Mouse (Mus musculus) midbrain, postnatal 0 days (tissue): ENCODE results near the gene Tenm1. TPM values are rescaled to one million over a fixed set of nuclear protein-coding genes. Genes with fewer than 3 reads are reported as not detected.

Source experiments
- ATAC-seq: fragments of 200-750 bp; cut with Nextera tagmentation; 2 replicates; pipeline ENCODE4 v1.8.0; 2017; ENCODE audit warnings: moderate number of reproducible peaks, mild to moderate bottlenecking, moderate TSS enrichment, moderate library complexity; ENCODE audit not compliant: low FRiP score
- DNase-seq: peaks from one replicate; pipeline ENCODE4 v3.0.0-alpha.2; 2015; ENCODE audit warnings: low spot score
- H3K27ac ChIP-seq: fragments of 300-500 bp; sonication (generic); 2 replicates; pipeline ENCODE4 v1.5.1; 2014; ENCODE audit warnings: low read depth, mild to moderate bottlenecking, low read length, mixed read lengths
- H3K27me3 ChIP-seq: fragments of 300-500 bp; sonication (generic); 2 replicates; pipeline ENCODE4 v1.6.1; 2014; ENCODE audit warnings: low read length, control low read depth, mixed read lengths; ENCODE audit not compliant: insufficient read depth
- H3K36me3 ChIP-seq: fragments of 300-500 bp; sonication (generic); 2 replicates; pipeline ENCODE4 v1.6.1; 2014; ENCODE audit warnings: low read length, control low read depth, mixed read lengths; ENCODE audit not compliant: insufficient read depth
- H3K4me1 ChIP-seq: fragments of 300-500 bp; sonication (generic); 2 replicates; pipeline ENCODE4 v1.6.1; 2014; ENCODE audit warnings: mild to moderate bottlenecking, control low read depth, antibody characterized with exemption, low read length, mixed read lengths; ENCODE audit not compliant: insufficient read depth
- H3K4me2 ChIP-seq: fragments of 300-500 bp; sonication (generic); 2 replicates; pipeline ENCODE4 v1.6.1; 2014; ENCODE audit warnings: low read depth, mild to moderate bottlenecking, low read length, mixed read lengths; ENCODE audit not compliant: poor library complexity, severe bottlenecking
- H3K4me3 ChIP-seq: fragments of 300-500 bp; sonication (generic); 2 replicates; pipeline ENCODE4 v1.5.1; 2014; ENCODE audit warnings: low read depth, mild to moderate bottlenecking, low read length, moderate library complexity
- H3K9ac ChIP-seq: fragments of 300-500 bp; sonication (generic); replicated peaks from 2 replicates; pipeline ENCODE4 v1.6.1; 2014; ENCODE audit warnings: mild to moderate bottlenecking, low read length, moderate library complexity, mixed read lengths; ENCODE audit not compliant: poor library complexity, severe bottlenecking
- H3K9me3 ChIP-seq: fragments of 300-500 bp; sonication (generic); 2 replicates; pipeline ENCODE4 v1.6.1; 2016; ENCODE audit warnings: low read length, control low read depth
- CTCF ChIP-seq: IDR thresholded peaks from 2 replicates; pipeline ENCODE4 v1.5.1; 2016; ENCODE audit warnings: antibody characterized with exemption, mild to moderate bottlenecking
- WGBS: fragments of 180-500 bp; shearing (Covaris S2); extraction: QIAGEN DNeasy Blood & Tissue Kit; methylation state at CpG from one replicate; pipeline ENCODE4 v1.1.7; 2014; 5-methylcytosine and 5-hydroxymethylcytosine counted together
- polyA plus RNA-seq: library from polyadenylated mRNA; unstranded; fragments of >200 nt; fragmentation: Nextera tagmentation; extraction: Ambion mirVana; gene quantifications from 2 replicates; pipeline ENCODE4 v1.2.1, GENCODE M21; 2015
- total RNA-seq: library from RNA; depleted of rRNA; stranded (reverse); fragments of >200 nt; gene quantifications from 2 replicates; pipeline ENCODE4 v1.2.3, GENCODE M21; 2014

The Tenm1 gene
- total and polyA plus RNA-seq, 2 experiments from 2014 or later, result 36.6 to 80.6 TPM

DNA sequence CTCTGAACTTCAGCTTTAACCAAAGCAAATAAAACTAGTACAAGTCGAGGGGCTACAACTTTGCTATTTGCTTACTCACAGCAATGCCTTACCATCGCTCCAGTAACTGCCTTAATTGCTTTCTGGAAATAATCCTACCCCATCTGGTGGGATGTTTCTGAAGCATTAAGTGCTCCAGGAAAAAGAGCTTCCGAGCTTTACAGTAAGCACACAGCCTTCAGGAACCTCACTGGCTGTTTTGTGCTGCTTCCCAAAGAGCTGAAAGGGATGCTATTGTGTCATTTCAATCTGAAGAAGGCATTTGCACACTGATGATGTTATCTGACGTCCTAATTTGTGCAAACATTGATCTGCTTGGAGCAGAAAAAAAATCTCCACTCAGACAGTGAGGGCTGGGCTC lies 647.4 kb downstream of the Tenm1 start:
- H3K27ac ChIP-seq, result no peak overlapping the region
- H3K27me3 ChIP-seq, result no peaks in the 10 kb centered on the region
- H3K4me2 ChIP-seq, result no peak overlapping the region
- peak; percentile 3 for DNase-seq
- H3K9me3 ChIP-seq, result no peaks in the 10 kb centered on the region
- 47% methylated on average over 4 of the region's 4 CpGs for WGBS
- H3K4me1 ChIP-seq, result no peaks in the 10 kb centered on the region
- no peak overlapping the region for H3K9ac ChIP-seq
- no peak for TF ChIP-seq CTCF
- H3K36me3 ChIP-seq, result no peaks in the 10 kb centered on the region
- H3K4me3 ChIP-seq, result no peak overlapping the region
- no peak for ATAC-seq

DNA sequence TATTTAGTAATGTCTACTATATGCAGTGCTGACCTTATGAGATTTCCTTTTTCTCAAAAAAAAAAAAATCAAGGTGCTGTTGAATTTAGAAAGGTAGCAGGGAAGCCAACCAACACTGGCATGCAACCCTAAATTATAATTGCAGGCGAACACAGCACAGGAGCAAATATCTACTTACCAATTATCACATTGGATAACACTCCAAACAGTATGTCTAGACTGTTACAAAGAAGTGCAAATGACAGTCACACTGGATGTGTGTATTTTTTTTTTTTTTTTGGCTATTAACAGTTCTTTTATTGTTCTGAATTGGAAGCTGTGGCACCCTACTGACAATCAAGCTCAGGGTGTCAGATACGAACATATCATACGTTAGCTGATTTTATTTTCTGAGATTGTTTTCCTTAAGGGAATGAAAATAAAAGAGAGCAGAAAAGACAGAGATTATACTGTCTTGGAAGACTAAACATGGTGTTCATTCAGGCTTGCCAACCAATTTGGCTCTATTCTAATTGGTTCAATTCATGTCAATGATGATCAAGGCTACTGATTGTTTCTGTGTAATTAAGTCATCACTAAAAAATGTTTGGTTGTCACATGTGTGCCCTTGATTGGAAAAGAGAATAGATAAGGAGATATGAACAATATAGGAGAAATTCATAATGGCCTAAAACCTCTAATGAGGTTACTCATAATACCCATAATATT lies 710.7 kb downstream of the Tenm1 start:
- Histone ChIP-seq H3K4me1 (no peaks in the 10 kb centered on the region), H3K4me3 (no peak overlapping the region), H3K9ac (no peak overlapping the region), H3K9me3 (no peaks in the 10 kb centered on the region), H3K4me2 (no peak overlapping the region), H3K36me3 (no peaks in the 10 kb centered on the region), H3K27ac (no peak overlapping the region), H3K27me3 (no peaks in the 10 kb centered on the region)
- 71% methylated on average over 3 of the region's 3 CpGs for WGBS
- TF ChIP-seq CTCF, result no peak
- ATAC-seq (no peak), DNase-seq (no peak)

DNA sequence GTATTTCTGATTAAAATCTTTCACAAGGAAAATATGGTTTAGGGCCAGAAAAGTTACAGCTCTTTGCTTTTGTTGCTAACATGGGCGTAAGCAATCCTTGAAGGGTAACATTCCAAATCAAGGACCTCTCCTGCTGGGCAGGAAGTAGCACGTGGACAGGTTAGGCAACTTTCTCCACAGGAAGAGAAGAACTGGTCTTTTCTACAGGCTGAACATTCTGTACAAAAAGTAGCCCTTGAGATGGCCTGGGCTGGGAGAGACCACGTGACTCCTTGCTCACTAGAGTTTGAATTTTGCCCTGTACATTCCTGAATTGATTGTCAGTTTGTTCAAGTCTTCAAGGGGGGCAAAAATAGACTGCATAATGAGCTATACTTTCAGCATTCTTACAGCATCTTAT lies 728.6 kb downstream of the Tenm1 start:
- Histone ChIP-seq H3K27ac (no peak overlapping the region), H3K4me3 (no peak overlapping the region), H3K27me3 (no peaks in the 10 kb centered on the region), H3K4me1 (no peaks in the 10 kb centered on the region), H3K4me2 (no peak overlapping the region), H3K9me3 (no peaks in the 10 kb centered on the region), H3K36me3 (no peaks in the 10 kb centered on the region), H3K9ac (no peak overlapping the region)
- no peak for ATAC-seq
- no peak for TF ChIP-seq CTCF
- no peak for DNase-seq
- WGBS, result 70% methylated on average over 3 of the region's 3 CpGs

DNA sequence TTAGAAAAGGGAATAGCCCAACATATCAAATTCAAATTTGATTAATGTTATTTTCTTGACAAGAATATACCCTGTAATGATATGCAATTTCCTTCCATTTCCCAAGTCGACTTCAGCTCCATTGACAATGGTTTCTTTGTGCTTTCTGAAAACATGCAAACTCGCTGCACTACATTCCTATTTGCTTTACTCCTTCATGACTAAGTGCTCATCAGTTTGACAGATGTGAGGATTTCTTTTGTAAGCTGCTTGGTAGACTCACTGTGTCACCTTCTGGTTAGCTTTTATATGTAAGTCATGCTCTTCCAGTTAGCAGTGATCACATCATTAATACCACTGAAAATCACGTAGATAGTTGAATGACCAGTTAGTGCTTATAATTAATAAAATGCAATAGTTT lies 781.8 kb downstream of the Tenm1 start:
- ATAC-seq (no peak), DNase-seq (no peak)
- Histone ChIP-seq H3K36me3 (no peaks in the 10 kb centered on the region), H3K4me1 (no peaks in the 10 kb centered on the region), H3K27ac (no peak overlapping the region), H3K9ac (no peak overlapping the region), H3K27me3 (no peaks in the 10 kb centered on the region), H3K9me3 (no peaks in the 10 kb centered on the region), H3K4me2 (no peak overlapping the region), H3K4me3 (no peak overlapping the region)
- TF ChIP-seq CTCF, result no peak
- WGBS, result 42% methylated on average over 3 of the region's 3 CpGs

DNA sequence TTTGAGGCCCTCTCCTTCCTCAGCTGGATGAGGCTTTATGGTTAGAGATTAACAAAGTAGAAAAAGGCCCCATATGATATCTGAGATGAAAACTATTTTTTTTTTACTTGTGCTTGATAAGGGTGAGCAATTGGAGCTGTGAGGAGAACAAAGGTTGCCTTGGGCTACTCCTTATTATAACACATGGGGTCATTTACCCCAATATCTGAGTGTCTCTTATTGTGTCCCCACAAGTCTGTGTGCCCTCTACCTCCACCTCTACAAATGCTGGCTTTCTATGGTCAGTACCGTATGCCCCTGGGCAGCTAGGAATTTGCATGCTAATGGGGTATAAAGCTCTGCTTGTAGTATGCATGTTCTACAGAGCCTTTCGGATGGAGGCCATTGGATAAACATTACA lies 848.4 kb downstream of the Tenm1 start:
- Histone ChIP-seq H3K9ac (no peak overlapping the region), H3K27me3 (no peaks in the 10 kb centered on the region), H3K27ac (no peak overlapping the region), H3K36me3 (no peaks in the 10 kb centered on the region), H3K9me3 (no peaks in the 10 kb centered on the region), H3K4me1 (0 out of 2 replicates have a peak, but pooled peaks cover 3% of the 10 kb centered on the region), H3K4me3 (no peak overlapping the region), H3K4me2 (no peak overlapping the region)
- no peak for TF ChIP-seq CTCF
- DNase-seq, result no peak
- no peak for ATAC-seq
- WGBS, result 46% methylated on average over 2 of the region's 2 CpGs

DNA sequence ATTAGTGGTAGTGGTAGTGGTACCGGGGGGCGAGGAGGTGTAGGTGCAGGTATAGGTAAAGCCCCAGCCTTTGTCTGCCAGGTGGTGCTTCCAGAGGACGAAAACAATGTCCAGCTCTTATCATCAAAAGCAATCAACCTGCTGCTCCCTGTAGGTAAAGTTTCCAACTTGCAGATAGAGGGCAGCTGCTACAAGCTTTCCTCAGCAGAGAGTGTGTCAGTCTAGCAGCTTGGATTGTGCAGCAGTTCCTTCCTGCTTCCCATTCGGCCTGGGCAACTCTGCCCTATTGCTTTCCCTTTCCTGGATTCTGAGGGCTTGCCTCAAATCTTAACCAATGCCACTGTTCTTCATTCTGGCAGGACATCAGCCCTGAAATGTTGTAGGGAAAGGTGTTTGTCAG lies 870.2 kb downstream of the Tenm1 start:
- ATAC-seq (no peak), DNase-seq (no peak)
- Histone ChIP-seq H3K9ac (no peak overlapping the region), H3K27ac (no peak overlapping the region), H3K9me3 (no peaks in the 10 kb centered on the region), H3K4me1 (no peaks in the 10 kb centered on the region), H3K4me2 (no peak overlapping the region), H3K4me3 (no peak overlapping the region), H3K27me3 (no peaks in the 10 kb centered on the region), H3K36me3 (no peaks in the 10 kb centered on the region)
- TF ChIP-seq CTCF, result peak; percentile 50
- 76% methylated on average over 4 of the region's 4 CpGs for WGBS
